Mouse (Mus musculus): ENCODE data around the gene Gm6793. TPM values are rescaled to one million over a fixed set of nuclear protein-coding genes. Genes with fewer than 3 reads are reported as not detected.

The Gm6793 gene
- total RNA-seq, 1 experiment = not detected

GRCm38 (mm10) chr8:112033071-112033470 lies 18.2 kb upstream of the Gm6793 start:
- H3K9ac ChIP-seq (ENCODE audit: insufficient read depth, low read depth, low read length, poor library complexity, severe bottlenecking) = no peak overlapping the region
- no peak for TF ChIP-seq ZNF384 (IDR thresholded peaks at IDR 0.05; ENCODE audit: low read depth, low read length)
- TF ChIP-seq HCFC1 (IDR thresholded peaks at IDR 0.05; ENCODE audit: borderline replicate concordance, insufficient read depth, low read length) = no peak
- no peak for TF ChIP-seq CHD2 (IDR thresholded peaks at IDR 0.05; ENCODE audit: low read depth, low read length)
- no peak for TF ChIP-seq MAFK (IDR thresholded peaks at IDR 0.05; ENCODE audit: insufficient read depth, low read depth, low read length)
- no peak for TF ChIP-seq ZC3H11A (IDR thresholded peaks at IDR 0.05; ENCODE audit: borderline replicate concordance, low read depth, low read length)
- H3K27ac ChIP-seq (ENCODE audit: insufficient read depth, low read depth, low read length, poor library complexity, severe bottlenecking) = no peak overlapping the region; the same call in 1 of the 2 replicates
- H3K4me1 ChIP-seq (ENCODE audit: control insufficient read depth in 2 of 2, insufficient read depth in 2 of 2, low read length in 2 of 2, poor library complexity in 1 of 2) = peaks cover 4 to 7% of the 10 kb centered on the region in 2 experiments; a peak in 3 of 4 replicates
- in situ Hi-C loops (cut with MboI; ENCODE audit: low sequenced_read_pairs in 2 of 2, unreplicated experiment in 2 of 2) = no loop called here
- H3K9me3 ChIP-seq (ENCODE audit: control insufficient read depth, insufficient read depth, low read depth, low read length) = no peaks in the 10 kb centered on the region
- no peak overlapping the region for H3K4me3 ChIP-seq (ENCODE audit: insufficient read depth in 1 of 2, low read depth in 1 of 2, low read length in 2 of 2, poor library complexity in 1 of 2, severe bottlenecking in 1 of 2)
- peak; percentile 57 for DNase-seq (ENCODE audit: low read depth, low spot score)
- no peaks in the 10 kb centered on the region for H3K36me3 ChIP-seq (ENCODE audit: control insufficient read depth, insufficient read depth, low read length, poor library complexity, severe bottlenecking)

GRCm38 (mm10) chr8:112030663-112031062 lies 15.8 kb upstream of the Gm6793 start:
- in situ Hi-C loops (cut with MboI; ENCODE audit: low sequenced_read_pairs in 2 of 2, unreplicated experiment in 2 of 2) = no loop called here
- H3K9me3 ChIP-seq (ENCODE audit: control insufficient read depth, insufficient read depth, low read depth, low read length) = no peaks in the 10 kb centered on the region
- peaks cover 4 to 10% of the 10 kb centered on the region in 2 experiments; a peak in 3 of 4 replicates for H3K4me1 ChIP-seq (ENCODE audit: control insufficient read depth in 2 of 2, insufficient read depth in 2 of 2, low read length in 2 of 2, poor library complexity in 1 of 2)
- H3K36me3 ChIP-seq (ENCODE audit: control insufficient read depth, insufficient read depth, low read length, poor library complexity, severe bottlenecking) = no peaks in the 10 kb centered on the region
- no peak overlapping the region for H3K27ac ChIP-seq (ENCODE audit: insufficient read depth, low read depth, low read length, poor library complexity, severe bottlenecking)
- no peak overlapping the region for H3K4me3 ChIP-seq (ENCODE audit: insufficient read depth in 1 of 2, low read depth in 1 of 2, low read length in 2 of 2, poor library complexity in 1 of 2, severe bottlenecking in 1 of 2)
- no peak for DNase-seq (ENCODE audit: low read depth, low spot score)
- no peak for TF ChIP-seq ZC3H11A (IDR thresholded peaks at IDR 0.05; ENCODE audit: borderline replicate concordance, low read depth, low read length)
- TF ChIP-seq ZNF384 (IDR thresholded peaks at IDR 0.05; ENCODE audit: low read depth, low read length) = no peak
- TF ChIP-seq HCFC1 (IDR thresholded peaks at IDR 0.05; ENCODE audit: borderline replicate concordance, insufficient read depth, low read length) = no peak
- TF ChIP-seq MAFK (IDR thresholded peaks at IDR 0.05; ENCODE audit: insufficient read depth, low read depth, low read length) = no peak
- no peak for TF ChIP-seq CHD2 (IDR thresholded peaks at IDR 0.05; ENCODE audit: low read depth, low read length)
- no peak overlapping the region for H3K9ac ChIP-seq (ENCODE audit: insufficient read depth, low read depth, low read length, poor library complexity, severe bottlenecking)

- no peaks in the 10 kb centered on the region for H3K36me3 ChIP-seq (ENCODE audit: control insufficient read depth, insufficient read depth, low read length, poor library complexity, severe bottlenecking)
- in situ Hi-C loops (cut with MboI; ENCODE audit: low sequenced_read_pairs in 2 of 2, unreplicated experiment in 2 of 2) = no loop called here
- DNase-seq (ENCODE audit: low read depth, low spot score) = no peak
- no peak overlapping the region for H3K4me3 ChIP-seq (ENCODE audit: insufficient read depth in 1 of 2, low read depth in 1 of 2, low read length in 2 of 2, poor library complexity in 1 of 2, severe bottlenecking in 1 of 2)
- TF ChIP-seq ZC3H11A (IDR thresholded peaks at IDR 0.05; ENCODE audit: borderline replicate concordance, low read depth, low read length) (no peak), ZNF384 (IDR thresholded peaks at IDR 0.05; ENCODE audit: low read depth, low read length) (no peak), MAFK (IDR thresholded peaks at IDR 0.05; ENCODE audit: insufficient read depth, low read depth, low read length) (no peak), HCFC1 (IDR thresholded peaks at IDR 0.05; ENCODE audit: borderline replicate concordance, insufficient read depth, low read length) (no peak), CHD2 (IDR thresholded peaks at IDR 0.05; ENCODE audit: low read depth, low read length) (no peak)
- H3K9me3 ChIP-seq (ENCODE audit: control insufficient read depth, insufficient read depth, low read depth, low read length) = no peaks in the 10 kb centered on the region
- no peak overlapping the region for H3K9ac ChIP-seq (ENCODE audit: insufficient read depth, low read depth, low read length, poor library complexity, severe bottlenecking)
- H3K4me1 ChIP-seq (ENCODE audit: control insufficient read depth in 2 of 2, insufficient read depth in 2 of 2, low read length in 2 of 2, poor library complexity in 1 of 2) = peaks cover 4 to 10% of the 10 kb centered on the region in 2 experiments; a peak in 3 of 4 replicates
- no peak overlapping the region for H3K27ac ChIP-seq (ENCODE audit: insufficient read depth, low read depth, low read length, poor library complexity, severe bottlenecking)
Observed at GRCm38 (mm10) chr8:112029455-112029854, 14.6 kb upstream of the Gm6793 start.

GRCm38 (mm10) chr8:112011816-112012242 lies 3.0 kb downstream of the Gm6793 start:
- no peak for DNase-seq (ENCODE audit: low read depth, low spot score)
- Histone ChIP-seq H3K9ac (ENCODE audit: insufficient read depth, low read depth, low read length, poor library complexity, severe bottlenecking) (peak overlapping the region; percentile 89), H3K27ac (ENCODE audit: insufficient read depth, low read depth, low read length, poor library complexity, severe bottlenecking) (no peak overlapping the region), H3K36me3 (ENCODE audit: control insufficient read depth, insufficient read depth, low read length, poor library complexity, severe bottlenecking) (peaks cover 2% of the 10 kb centered on the region; the same call in 1 of the 2 replicates), H3K4me1 (ENCODE audit: control insufficient read depth in 2 of 2, insufficient read depth in 2 of 2, low read length in 2 of 2, poor library complexity in 1 of 2) (peaks cover 0 to 5% of the 10 kb centered on the region in 2 experiments; a peak in 2 of 4 replicates), H3K9me3 (ENCODE audit: control insufficient read depth, insufficient read depth, low read depth, low read length) (no peaks in the 10 kb centered on the region), H3K4me3 (ENCODE audit: insufficient read depth in 1 of 2, low read depth in 1 of 2, low read length in 2 of 2, poor library complexity in 1 of 2, severe bottlenecking in 1 of 2) (peak overlapping the region; percentile 89 to 93)
- no peak for TF ChIP-seq ZC3H11A (IDR thresholded peaks at IDR 0.05; ENCODE audit: borderline replicate concordance, low read depth, low read length)
- TF ChIP-seq MAFK (IDR thresholded peaks at IDR 0.05; ENCODE audit: insufficient read depth, low read depth, low read length) = no peak
- no peak for TF ChIP-seq CHD2 (IDR thresholded peaks at IDR 0.05; ENCODE audit: low read depth, low read length)
- no peak for TF ChIP-seq HCFC1 (IDR thresholded peaks at IDR 0.05; ENCODE audit: borderline replicate concordance, insufficient read depth, low read length)
- TF ChIP-seq ZNF384 (IDR thresholded peaks at IDR 0.05; ENCODE audit: low read depth, low read length) = no peak
- in situ Hi-C loops (cut with MboI; ENCODE audit: low sequenced_read_pairs in 2 of 2, unreplicated experiment in 2 of 2) = no loop called here

Measured in ES-E14 (cell line).